Mouse (Mus musculus) midbrain, postnatal 0 days (tissue): ENCODE measurements at regions not wholly inside any gene's neighbourhood (a gene's known extent, or its start where the extent isn't known, plus 50 kb on each side); places are given as distances from the start of the nearest gene placed in this dataset.

Experiments used
- ATAC-seq: fragments of 200-750 bp; cut with Nextera tagmentation; 2 replicates; pipeline ENCODE4 v1.8.0; 2017; ENCODE audit warnings: moderate number of reproducible peaks, mild to moderate bottlenecking, moderate TSS enrichment, moderate library complexity; ENCODE audit not compliant: low FRiP score
- DNase-seq: peaks from one replicate; pipeline ENCODE4 v3.0.0-alpha.2; 2015; ENCODE audit warnings: low spot score
- H3K27ac ChIP-seq: fragments of 300-500 bp; sonication (generic); 2 replicates; pipeline ENCODE4 v1.5.1; 2014; ENCODE audit warnings: low read depth, mild to moderate bottlenecking, low read length, mixed read lengths
- H3K27me3 ChIP-seq: fragments of 300-500 bp; sonication (generic); 2 replicates; pipeline ENCODE4 v1.6.1; 2014; ENCODE audit warnings: low read length, control low read depth, mixed read lengths; ENCODE audit not compliant: insufficient read depth
- H3K36me3 ChIP-seq: fragments of 300-500 bp; sonication (generic); 2 replicates; pipeline ENCODE4 v1.6.1; 2014; ENCODE audit warnings: low read length, control low read depth, mixed read lengths; ENCODE audit not compliant: insufficient read depth
- H3K4me1 ChIP-seq: fragments of 300-500 bp; sonication (generic); 2 replicates; pipeline ENCODE4 v1.6.1; 2014; ENCODE audit warnings: mild to moderate bottlenecking, control low read depth, antibody characterized with exemption, low read length, mixed read lengths; ENCODE audit not compliant: insufficient read depth
- H3K4me2 ChIP-seq: fragments of 300-500 bp; sonication (generic); 2 replicates; pipeline ENCODE4 v1.6.1; 2014; ENCODE audit warnings: low read depth, mild to moderate bottlenecking, low read length, mixed read lengths; ENCODE audit not compliant: poor library complexity, severe bottlenecking
- H3K4me3 ChIP-seq: fragments of 300-500 bp; sonication (generic); 2 replicates; pipeline ENCODE4 v1.5.1; 2014; ENCODE audit warnings: low read depth, mild to moderate bottlenecking, low read length, moderate library complexity
- H3K9ac ChIP-seq: fragments of 300-500 bp; sonication (generic); replicated peaks from 2 replicates; pipeline ENCODE4 v1.6.1; 2014; ENCODE audit warnings: mild to moderate bottlenecking, low read length, moderate library complexity, mixed read lengths; ENCODE audit not compliant: poor library complexity, severe bottlenecking
- H3K9me3 ChIP-seq: fragments of 300-500 bp; sonication (generic); 2 replicates; pipeline ENCODE4 v1.6.1; 2016; ENCODE audit warnings: low read length, control low read depth
- CTCF ChIP-seq: IDR thresholded peaks from 2 replicates; pipeline ENCODE4 v1.5.1; 2016; ENCODE audit warnings: antibody characterized with exemption, mild to moderate bottlenecking
- WGBS: fragments of 180-500 bp; shearing (Covaris S2); extraction: QIAGEN DNeasy Blood & Tissue Kit; methylation state at CpG from one replicate; pipeline ENCODE4 v1.1.7; 2014; 5-methylcytosine and 5-hydroxymethylcytosine counted together

- WGBS = 67% methylated on average over 21 of the region's 21 CpGs
- TF ChIP-seq CTCF = no peak
- no peak overlapping the region for H3K4me3 ChIP-seq
- H3K9ac ChIP-seq = no peak overlapping the region
- H3K27ac ChIP-seq = no peak overlapping the region
- no peaks in the 10 kb centered on the region for H3K27me3 ChIP-seq
- no peak for ATAC-seq
- H3K4me1 ChIP-seq = no peaks in the 10 kb centered on the region
- no peak overlapping the region for H3K4me2 ChIP-seq
- no peaks in the 10 kb centered on the region for H3K36me3 ChIP-seq
- no peaks in the 10 kb centered on the region for H3K9me3 ChIP-seq
- DNase-seq = no peak
These were observed 209.1 kb downstream of the Etnk1 start for GRCm38 (mm10) chr6:143375951-143376713.

DNA sequence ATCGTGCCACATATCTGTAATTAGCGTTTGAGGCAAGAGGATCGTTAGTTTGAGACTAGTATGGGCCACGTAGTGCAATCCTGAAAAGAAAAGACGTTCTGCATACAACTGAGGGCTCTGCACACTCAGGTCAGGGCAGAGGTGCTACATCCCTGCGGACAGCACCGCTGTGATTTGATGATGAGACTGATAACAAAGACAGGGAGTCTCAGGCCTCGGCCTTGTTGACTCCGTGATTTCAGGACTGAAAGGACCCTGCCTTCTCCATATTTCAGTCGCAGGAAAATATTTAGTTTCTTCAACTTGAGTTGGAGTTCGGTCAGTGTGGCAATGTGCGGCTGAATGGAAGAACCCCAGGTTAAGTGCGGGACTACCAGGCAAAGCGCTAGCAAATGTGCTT is 210.1 kb downstream of the Etnk1 start:
- no peaks in the 10 kb centered on the region for H3K9me3 ChIP-seq
- no peaks in the 10 kb centered on the region for H3K36me3 ChIP-seq
- ATAC-seq = no peak
- no peak overlapping the region for H3K27ac ChIP-seq
- H3K4me1 ChIP-seq = no peaks in the 10 kb centered on the region
- H3K9ac ChIP-seq = no peak overlapping the region
- WGBS = 93% methylated on average over 14 of the region's 14 CpGs
- no peaks in the 10 kb centered on the region for H3K27me3 ChIP-seq
- TF ChIP-seq CTCF = no peak
- DNase-seq = no peak
- H3K4me3 ChIP-seq = no peak overlapping the region
- no peak overlapping the region for H3K4me2 ChIP-seq

GRCm38 (mm10) chr6:143378126-143378525 is 211.1 kb downstream of the Etnk1 start:
- no peaks in the 10 kb centered on the region for H3K9me3 ChIP-seq
- H3K27me3 ChIP-seq = no peaks in the 10 kb centered on the region
- no peaks in the 10 kb centered on the region for H3K4me1 ChIP-seq
- H3K36me3 ChIP-seq = no peaks in the 10 kb centered on the region
- H3K4me2 ChIP-seq = no peak overlapping the region
- H3K4me3 ChIP-seq = no peak overlapping the region
- DNase-seq (no peak), ATAC-seq (no peak)
- no peak overlapping the region for H3K27ac ChIP-seq
- TF ChIP-seq CTCF = no peak
- no peak overlapping the region for H3K9ac ChIP-seq
- whole genome bisulfite sequencing = 95% methylated on average over 9 of the region's 9 CpGs

- H3K4me3 ChIP-seq = no peak overlapping the region
- H3K4me2 ChIP-seq = no peak overlapping the region
- no peak overlapping the region for H3K27ac ChIP-seq
- ATAC-seq (no peak), DNase-seq (no peak)
- no peaks in the 10 kb centered on the region for H3K36me3 ChIP-seq
- no peaks in the 10 kb centered on the region for H3K4me1 ChIP-seq
- no peak overlapping the region for H3K9ac ChIP-seq
- no peaks in the 10 kb centered on the region for H3K27me3 ChIP-seq
- H3K9me3 ChIP-seq = no peaks in the 10 kb centered on the region
- WGBS = 92% methylated on average over 3 of the region's 3 CpGs
- TF ChIP-seq CTCF = no peak
These were observed 213.5 kb downstream of the Etnk1 start for GRCm38 (mm10) chr6:143380490-143380889.

GRCm38 (mm10) chr6:143386597-143387450 is 219.8 kb downstream of the Etnk1 start:
- Histone ChIP-seq H3K27me3 (no peaks in the 10 kb centered on the region), H3K9me3 (no peaks in the 10 kb centered on the region), H3K36me3 (no peaks in the 10 kb centered on the region), H3K4me2 (no peak overlapping the region), H3K27ac (no peak overlapping the region), H3K4me1 (no peaks in the 10 kb centered on the region), H3K9ac (no peak overlapping the region), H3K4me3 (no peak overlapping the region)
- WGBS = 95% methylated on average over 16 of the region's 16 CpGs
- ATAC-seq = no peak
- no peak for TF ChIP-seq CTCF
- no peak for DNase-seq

- Histone ChIP-seq H3K4me2 (no peak overlapping the region), H3K4me1 (no peaks in the 10 kb centered on the region), H3K4me3 (no peak overlapping the region), H3K9me3 (no peaks in the 10 kb centered on the region), H3K36me3 (no peaks in the 10 kb centered on the region), H3K27ac (no peak overlapping the region), H3K9ac (no peak overlapping the region), H3K27me3 (no peaks in the 10 kb centered on the region)
- ATAC-seq (no peak), DNase-seq (no peak)
- 64% methylated on average over 10 of the region's 10 CpGs for WGBS
- TF ChIP-seq CTCF = no peak
These were observed 226.7 kb downstream of the Etnk1 start for GRCm38 (mm10) chr6:143393543-143394207.
